Mouse (Mus musculus) bone marrow, adult 2 months (tissue): Measurements from ENCODE around the gene Gm21915.

Experiments used
- CTCF ChIP-seq: fragments of 200-500 bp; IDR thresholded peaks from 2 replicates; pipeline ENCODE4 v1.5.1; 2011; ENCODE audit warnings: low read length, control low read depth; ENCODE audit not compliant: control insufficient read depth, insufficient read depth
- POLR2A ChIP-seq: fragments of 200-500 bp; IDR thresholded peaks from 2 replicates; pipeline ENCODE4 v1.6.1; 2011; ENCODE audit warnings: low read depth, mild to moderate bottlenecking, control low read depth, low read length, borderline replicate concordance; ENCODE audit not compliant: control insufficient read depth

GRCm38 (mm10) chr9:40627146-40627713 is 43.2 kb upstream of the Gm21915 start:
- TF ChIP-seq POLR2A (no peak), CTCF (no peak)
